Mouse (Mus musculus) liver, embryonic 15.5 days (tissue): ENCODE measurements around the gene Prkcd. TPM values are rescaled to one million over a fixed set of nuclear protein-coding genes. Genes with fewer than 3 reads are reported as not detected.

Experiments
- ATAC-seq: fragments of 200-750 bp; cut with Nextera tagmentation; 2 replicates; pipeline ENCODE4 v1.8.0; 2017; ENCODE audit warnings: moderate number of reproducible peaks, mild to moderate bottlenecking, moderate library complexity; ENCODE audit not compliant: insufficient read depth
- H3K27ac ChIP-seq: fragments of 300-500 bp; sonication (generic); replicated peaks from 2 replicates; pipeline ENCODE4 v1.5.1; 2015; ENCODE audit warnings: mild to moderate bottlenecking, inconsistent platforms
- H3K27me3 ChIP-seq: fragments of 300-500 bp; sonication (generic); 2 replicates; pipeline ENCODE4 v1.6.1; 2015; ENCODE audit warnings: mild to moderate bottlenecking, inconsistent platforms
- H3K36me3 ChIP-seq: fragments of 300-500 bp; sonication (generic); replicated peaks from 2 replicates; pipeline ENCODE4 v1.6.1; 2015; ENCODE audit warnings: moderate library complexity, mild to moderate bottlenecking, inconsistent platforms
- H3K4me1 ChIP-seq: fragments of 300-500 bp; sonication (generic); replicated peaks from 2 replicates; pipeline ENCODE4 v1.6.1; 2015; ENCODE audit warnings: inconsistent platforms
- H3K4me2 ChIP-seq: fragments of 300-500 bp; sonication (generic); 2 replicates; pipeline ENCODE4 v1.6.1; 2015; ENCODE audit warnings: moderate library complexity, mild to moderate bottlenecking, inconsistent platforms
- H3K4me3 ChIP-seq: fragments of 300-500 bp; sonication (generic); replicated peaks from 2 replicates; pipeline ENCODE4 v1.5.1; 2015; ENCODE audit warnings: mild to moderate bottlenecking, inconsistent platforms
- H3K9ac ChIP-seq: fragments of 300-500 bp; sonication (generic); 2 replicates; pipeline ENCODE4 v1.6.1; 2015; ENCODE audit warnings: moderate library complexity, mild to moderate bottlenecking, inconsistent platforms
- H3K9me3 ChIP-seq: fragments of 300-500 bp; sonication (generic); replicated peaks from 2 replicates; pipeline ENCODE4 v1.6.1; 2016; ENCODE audit warnings: inconsistent platforms
- WGBS: fragments of 180-500 bp; shearing (Covaris S2); methylation state at CpG from one replicate; pipeline ENCODE4 v1.1.7; 2015; ENCODE audit warnings: mixed read lengths; ENCODE audit not compliant: insufficient replicate concordance; 5-methylcytosine and 5-hydroxymethylcytosine counted together
- microRNA-seq: library from miRNA; unstranded; fragments of <30 nt; microRNA quantifications from one replicate; pipeline ENCODE4, GENCODE M21; 2016
- polyA plus RNA-seq: library from polyadenylated mRNA; unstranded; fragments of >200 nt; fragmentation: Nextera tagmentation; extraction: Ambion mirVana; gene quantifications from 2 replicates; pipeline ENCODE4 v1.2.1, GENCODE M21; 2015

The Prkcd gene
- polyA plus RNA-seq, 1 experiment from 2014 or later = 20.0 TPM

- Histone ChIP-seq H3K9me3 (no peaks in the 10 kb centered on the region), H3K27me3 (no peaks in the 10 kb centered on the region), H3K4me2 (peak overlapping the region; percentile 34), H3K4me3 (0 out of 2 replicates have a peak overlapping the region, but pooled peaks have one; percentile 3), H3K36me3 (peaks cover 41% of the 10 kb centered on the region), H3K4me1 (peaks cover 67% of the 10 kb centered on the region), H3K9ac (no peak overlapping the region), H3K27ac (0 out of 2 replicates have a peak overlapping the region, but pooled peaks have one; percentile 20)
- 80% methylated on average over 4 of the region's 4 CpGs for WGBS
- no peak for ATAC-seq
Observed at GRCm38 (mm10) chr14:30553185-30553584, 72.8 kb downstream of the Prkcd start.

GRCm38 (mm10) chr14:30551981-30552380 lies 74.0 kb downstream of the Prkcd start:
- Histone ChIP-seq H3K4me2 (peak overlapping the region; percentile 95), H3K9me3 (no peaks in the 10 kb centered on the region), H3K27me3 (no peaks in the 10 kb centered on the region), H3K9ac (no peak overlapping the region), H3K4me1 (peaks cover 62% of the 10 kb centered on the region), H3K36me3 (peaks cover 29% of the 10 kb centered on the region), H3K27ac (no peak overlapping the region), H3K4me3 (0 out of 2 replicates have a peak overlapping the region, but pooled peaks have one; percentile 73)
- ATAC-seq = no peak
- 88% methylated on average over 2 of the region's 2 CpGs for WGBS

GRCm38 (mm10) chr14:30551509-30551908 lies 74.5 kb downstream of the Prkcd start:
- peaks cover 62% of the 10 kb centered on the region for H3K4me1 ChIP-seq
- H3K9me3 ChIP-seq = no peaks in the 10 kb centered on the region
- no peaks in the 10 kb centered on the region for H3K27me3 ChIP-seq
- 52% methylated on average over 5 of the region's 5 CpGs for WGBS
- H3K27ac ChIP-seq = peak overlapping the region; percentile 94; the same call in 1 of the 2 replicates
- no peak for ATAC-seq
- no peak overlapping the region for H3K9ac ChIP-seq
- peak overlapping the region; percentile 73 for H3K4me3 ChIP-seq
- H3K36me3 ChIP-seq = peaks cover 25% of the 10 kb centered on the region
- H3K4me2 ChIP-seq = peak overlapping the region; percentile 95

GRCm38 (mm10) chr14:30550232-30551070 lies 75.6 kb downstream of the Prkcd start:
- Histone ChIP-seq H3K4me1 (peaks cover 63% of the 10 kb centered on the region), H3K36me3 (peaks cover 15% of the 10 kb centered on the region), H3K4me2 (peak overlapping the region; percentile 95), H3K4me3 (peak overlapping the region; percentile 73), H3K9me3 (no peaks in the 10 kb centered on the region), H3K27ac (peak overlapping the region; percentile 94), H3K9ac (peak overlapping the region; percentile 80), H3K27me3 (no peaks in the 10 kb centered on the region)
- no peak for ATAC-seq
- 16% methylated on average over 8 of the region's 8 CpGs for WGBS

GRCm38 (mm10) chr14:30549777-30550149 lies 76.2 kb downstream of the Prkcd start:
- no peak for ATAC-seq
- Histone ChIP-seq H3K27me3 (no peaks in the 10 kb centered on the region), H3K27ac (peak overlapping the region; percentile 94), H3K4me3 (peak overlapping the region; percentile 73), H3K4me2 (peak overlapping the region; percentile 95), H3K4me1 (peaks cover 65% of the 10 kb centered on the region), H3K9ac (peak overlapping the region; percentile 80), H3K9me3 (no peaks in the 10 kb centered on the region), H3K36me3 (peaks cover 12% of the 10 kb centered on the region)
- 0% methylated on average over 10 of the region's 10 CpGs for WGBS

GRCm38 (mm10) chr14:30548965-30549776 lies 76.8 kb downstream of the Prkcd start:
- H3K27me3 ChIP-seq = no peaks in the 10 kb centered on the region
- ATAC-seq = peak; percentile 93
- H3K27ac ChIP-seq = peak overlapping the region; percentile 94
- peak overlapping the region; percentile 95 for H3K4me2 ChIP-seq
- peak overlapping the region; percentile 73 for H3K4me3 ChIP-seq
- peak overlapping the region; percentile 80 for H3K9ac ChIP-seq
- peaks cover 9% of the 10 kb centered on the region; the same call in 1 of the 2 replicates for H3K36me3 ChIP-seq
- H3K9me3 ChIP-seq = no peaks in the 10 kb centered on the region
- H3K4me1 ChIP-seq = peaks cover 59% of the 10 kb centered on the region
- under 1% methylated on average over 69 of the region's 69 CpGs for WGBS

GRCm38 (mm10) chr14:30548131-30548720 lies 77.8 kb downstream of the Prkcd start, which contains the start of gene Tkt:
Gene Tkt (plus strand): TSS chr14:30548359.
- H3K4me3 ChIP-seq = peak within 1 kb of the TSS; percentile 73
- H3K4me1 ChIP-seq = peaks cover 50% of the 10 kb centered on the region
- 20% methylated on average over 8 of the region's 8 CpGs for WGBS
- no peaks in the 10 kb centered on the region for H3K27me3 ChIP-seq
- peak; percentile 36 for ATAC-seq
- H3K4me2 ChIP-seq = peak within 1 kb of the TSS; percentile 95
- peak within 1 kb of the TSS; percentile 94 for H3K27ac ChIP-seq
- no peaks in the 10 kb centered on the region for H3K9me3 ChIP-seq
- peaks cover 3% of the 10 kb centered on the region; the same call in 1 of the 2 replicates for H3K36me3 ChIP-seq
- H3K9ac ChIP-seq = peak within 1 kb of the TSS; percentile 80

Small RNA genes within 50 kb of the gene (microRNA-seq; reads per million reads assigned to microRNA genes)
- gene Mir3076 = 10.1 reads per million, percentile 27 among the genes with 10 or more reads in this experiment

Other genes starting within 250 kb of the Prkcd start
- 7.7 and 8.9 TPM in 2 replicates for gene Dcp1a, start 146.7 kb downstream of the Prkcd start, polyA plus RNA-seq
- 0.13 and 0.17 TPM in 2 replicates for gene Cacna1d, start 134.8 kb downstream of the Prkcd start, polyA plus RNA-seq
- gene Tkt, start 77.9 kb downstream of the Prkcd start, polyA plus RNA-seq = 197 and 199 TPM in 2 replicates
- gene Rft1, start 28.1 kb upstream of the Prkcd start, polyA plus RNA-seq = 3.8 and 4.3 TPM in 2 replicates
- 12.5 and 12.8 TPM in 2 replicates for gene Sfmbt1, start 88.6 kb upstream of the Prkcd start, polyA plus RNA-seq
- 8.8 and 8.9 TPM in 2 replicates for gene Tmem110, start 199.4 kb upstream of the Prkcd start, polyA plus RNA-seq